Mouse (Mus musculus): ENCODE results near the gene Auts2.

DNA sequence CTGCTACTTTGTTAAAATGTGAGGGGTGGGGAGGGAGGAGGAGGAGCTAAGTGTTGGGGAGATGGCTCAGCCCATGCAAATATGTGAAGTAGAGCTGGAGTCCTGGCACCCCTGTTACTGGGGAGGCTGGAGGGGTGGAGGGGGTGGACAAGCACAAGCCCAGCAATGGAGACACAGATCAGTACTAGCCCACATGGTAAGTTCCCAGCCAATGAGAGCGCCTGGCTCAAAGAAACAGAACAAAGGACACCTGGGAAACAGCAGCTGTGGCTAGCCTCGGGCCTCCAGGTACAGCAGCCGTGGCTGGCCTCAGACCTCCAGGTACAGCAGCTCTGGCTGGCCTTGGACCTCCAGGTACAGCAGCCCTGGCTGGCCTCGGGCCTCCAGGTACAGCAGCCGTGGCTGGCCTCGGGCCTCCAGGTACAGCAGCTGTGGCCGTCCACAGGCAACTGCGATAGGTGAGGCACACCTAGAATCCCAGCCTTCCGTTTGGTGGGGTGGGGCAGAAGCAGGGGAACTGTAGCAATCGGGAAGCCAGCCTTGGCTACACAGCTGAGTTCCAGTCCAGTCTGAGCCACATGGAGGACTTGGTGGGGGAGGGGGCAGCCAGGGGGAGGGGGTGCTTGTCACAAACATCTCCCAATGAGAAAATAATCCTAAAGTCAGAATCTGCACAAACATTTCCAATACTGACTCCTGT lies 1046.5 kb downstream of the Auts2 start:
- no peak for TF ChIP-seq CTCF (IDR thresholded peaks at IDR 0.05)
- TF ChIP-seq EP300 (IDR thresholded peaks at IDR 0.05) = no peak

All from lung, postnatal 0 days (tissue).